Mouse (Mus musculus): Measurements from ENCODE around the gene Psap. TPM values are rescaled to one million over a fixed set of nuclear protein-coding genes. Genes with fewer than 3 reads are reported as not detected.

Gene Psap
- polyA plus RNA-seq, 1 experiment = 1,616 TPM

DNA sequence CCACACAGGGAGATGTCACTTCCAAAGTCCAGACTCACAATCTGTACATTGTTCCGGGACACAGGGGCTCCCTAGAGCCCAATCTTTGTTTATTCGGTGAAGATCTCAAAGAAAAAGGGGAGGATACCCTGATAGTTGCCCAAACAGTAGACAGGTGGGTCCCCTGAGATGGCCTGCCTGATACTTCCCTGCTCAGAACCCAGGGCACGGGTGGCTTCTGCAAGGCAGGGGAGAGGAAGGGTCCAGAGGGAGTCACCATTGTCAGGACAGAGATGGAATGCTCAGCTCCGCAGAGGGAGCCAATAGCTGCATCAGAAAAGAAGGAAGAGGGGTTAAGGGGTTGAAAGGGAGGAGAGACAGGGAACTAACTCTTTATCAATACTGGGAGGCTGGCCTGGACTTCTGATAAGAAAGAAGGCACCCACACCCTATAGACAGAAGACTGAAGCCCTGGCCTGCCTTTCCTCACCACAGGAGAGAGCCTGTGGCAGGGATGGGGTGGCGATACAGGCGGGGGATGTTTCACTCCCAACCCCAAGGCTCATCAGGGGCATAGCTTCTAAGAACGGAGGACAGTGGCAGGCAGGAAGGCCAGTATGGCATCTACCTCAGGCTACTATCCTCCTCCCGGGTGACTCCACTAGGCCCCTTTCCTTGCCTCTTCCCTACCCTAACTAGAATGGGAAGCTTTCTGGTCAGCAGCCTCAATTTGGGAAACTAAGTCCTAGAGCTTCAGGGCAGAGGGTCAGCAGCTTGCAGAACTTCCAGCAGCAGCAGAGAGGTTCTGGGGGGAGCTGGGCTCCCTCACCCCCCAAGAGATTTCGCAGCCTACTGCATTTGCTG lies 70.6 kb downstream of the Psap start:
- DNase-seq (ENCODE audit: low read depth) = no peak

GRCm38 (mm10) chr10:60349056-60349455 lies 71.6 kb downstream of the Psap start:
- DNase-seq (ENCODE audit: low read depth) = no peak

GRCm38 (mm10) chr10:60349644-60350043 lies 72.2 kb downstream of the Psap start:
- no peak for DNase-seq (ENCODE audit: low read depth)

DNA sequence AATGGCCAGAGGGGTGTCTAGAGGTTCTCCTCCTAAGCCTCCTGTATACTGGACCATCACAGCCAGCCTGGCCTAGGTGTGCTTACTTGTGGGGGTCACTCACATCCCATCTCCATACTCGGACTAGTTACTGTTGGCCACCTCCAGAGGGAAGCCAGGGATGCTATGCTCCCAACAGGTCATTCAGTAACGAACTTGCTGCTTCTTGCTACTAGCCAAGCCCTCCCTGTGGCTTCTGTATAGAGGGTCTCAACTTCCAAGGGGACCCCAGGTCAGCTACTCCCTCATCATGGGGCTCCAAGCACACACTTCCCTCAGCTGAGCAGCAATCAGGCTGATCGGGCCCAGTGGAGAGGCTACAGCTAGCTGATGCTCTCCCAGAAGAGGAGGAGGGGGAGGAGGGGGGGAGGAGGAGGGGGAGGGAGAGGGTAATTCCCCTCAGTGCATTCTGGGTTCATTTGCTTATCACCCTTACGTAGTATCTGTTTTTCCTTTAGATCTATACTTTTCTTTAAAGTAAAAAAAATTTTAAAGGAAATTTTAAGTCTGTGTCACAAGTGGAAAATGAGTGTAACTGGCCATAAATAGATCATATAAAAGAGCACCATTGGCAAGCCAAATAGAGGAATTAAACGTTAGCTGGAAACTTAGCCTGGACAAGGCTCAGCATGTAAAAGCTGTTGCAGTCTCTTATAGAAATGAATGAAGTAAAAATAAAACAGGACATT lies 72.8 kb downstream of the Psap start:
- DNase-seq (ENCODE audit: low read depth) = no peak

DNA sequence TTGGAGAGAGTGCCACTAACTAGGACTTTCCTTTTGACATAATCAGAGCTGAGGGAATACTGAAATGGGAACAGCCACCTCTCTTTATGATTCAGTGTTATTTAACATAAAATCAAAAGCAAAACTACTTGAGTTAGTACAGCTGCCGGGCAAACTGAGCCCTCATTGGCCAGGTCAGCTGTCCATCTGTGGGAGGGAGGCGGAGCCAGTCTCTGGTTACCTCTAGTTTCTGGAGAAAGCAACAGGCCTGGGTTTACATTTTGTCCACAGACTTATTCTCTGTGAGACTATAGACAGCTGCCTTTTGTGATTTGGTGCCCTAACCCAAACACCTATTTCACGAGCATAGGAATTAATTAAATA lies 73.4 kb downstream of the Psap start:
- no peak for DNase-seq (ENCODE audit: low read depth)

- no peak for DNase-seq (ENCODE audit: low read depth)
These were observed 73.8 kb downstream of the Psap start for GRCm38 (mm10) chr10:60351248-60351647.

- no peak for DNase-seq (ENCODE audit: low read depth)
These were observed 74.5 kb downstream of the Psap start for GRCm38 (mm10) chr10:60351761-60352455.

Other genes with a start within 250 kb of the Psap start
- 29.0 and 38.6 TPM in 2 replicates for gene Spock2, start 171.4 kb upstream of the Psap start, polyA plus RNA-seq (2012; rRNA removed)
- 1.2 and 1.4 TPM in 2 replicates for gene Chst3, start 58.4 kb upstream of the Psap start, polyA plus RNA-seq (2012; rRNA removed)
- gene Vsir, start 69.2 kb downstream of the Psap start, polyA plus RNA-seq (2012; rRNA removed) = 63.4 and 89.7 TPM in 2 replicates
- gene Gm17455, start 122.1 kb downstream of the Psap start, polyA plus RNA-seq (2012; rRNA removed) = 0.90 and 0.99 TPM in 2 replicates

All from gonadal fat pad, adult 2 months (tissue).